Mouse (Mus musculus) 3T3-L1 (cell line): ENCODE data around the gene Rasgef1b.

Experiments
- DNase-seq: peaks from one replicate; pipeline ENCODE4 v3.0.0-alpha.2; 2015; ENCODE audit warnings: low read depth, low spot score

Rasgef1b gene

GRCm38 (mm10) chr5:99728649-99729212 lies at the start of gene Rasgef1b:
TSS of gene Rasgef1b (minus strand) at chr5:99729065.
- DNase-seq, result no peak

GRCm38 (mm10) chr5:99775342-99775741 lies 46.5 kb upstream of the Rasgef1b start:
- no peak for DNase-seq

GRCm38 (mm10) chr5:99773265-99773664 lies 44.4 kb upstream of the Rasgef1b start:
- no peak for DNase-seq

- DNase-seq, result no peak
Observed at GRCm38 (mm10) chr5:99764246-99764645, 35.4 kb upstream of the Rasgef1b start.

- DNase-seq, result no peak
Observed at GRCm38 (mm10) chr5:99758859-99759258, 30.0 kb upstream of the Rasgef1b start.

- DNase-seq, result no peak
Observed at GRCm38 (mm10) chr5:99753843-99754242, 25.0 kb upstream of the Rasgef1b start.

GRCm38 (mm10) chr5:99753368-99753767 lies 24.5 kb upstream of the Rasgef1b start:
- DNase-seq, result no peak

- DNase-seq, result no peak
Observed at GRCm38 (mm10) chr5:99752670-99753231, 23.9 kb upstream of the Rasgef1b start.

GRCm38 (mm10) chr5:99748417-99748816 lies 19.6 kb upstream of the Rasgef1b start:
- no peak for DNase-seq

GRCm38 (mm10) chr5:99746087-99746486 lies 17.2 kb upstream of the Rasgef1b start:
- DNase-seq, result no peak

GRCm38 (mm10) chr5:99742874-99743273 lies 14.0 kb upstream of the Rasgef1b start:
- DNase-seq, result no peak

- no peak for DNase-seq
Observed at GRCm38 (mm10) chr5:99742056-99742455, 13.2 kb upstream of the Rasgef1b start.

GRCm38 (mm10) chr5:99737937-99738727 lies 9.3 kb upstream of the Rasgef1b start:
- DNase-seq, result no peak

GRCm38 (mm10) chr5:99729931-99730330 lies 1.1 kb upstream of the Rasgef1b start:
- DNase-seq, result no peak

GRCm38 (mm10) chr5:99729361-99729882 lies 557 bp upstream of the Rasgef1b start:
- DNase-seq, result no peak

- DNase-seq, result no peak
Observed at GRCm38 (mm10) chr5:99728027-99728451, 826 bp downstream of the Rasgef1b start.

GRCm38 (mm10) chr5:99723941-99724340 lies 4.9 kb downstream of the Rasgef1b start:
- DNase-seq, result no peak

GRCm38 (mm10) chr5:99722310-99722709 lies 6.6 kb downstream of the Rasgef1b start:
- DNase-seq, result no peak

- no peak for DNase-seq
Observed at GRCm38 (mm10) chr5:99720554-99720953, 8.3 kb downstream of the Rasgef1b start.

GRCm38 (mm10) chr5:99717917-99718316 lies 10.9 kb downstream of the Rasgef1b start:
- no peak for DNase-seq

- no peak for DNase-seq
Observed at GRCm38 (mm10) chr5:99715281-99715744, 13.6 kb downstream of the Rasgef1b start.

- DNase-seq, result no peak
Observed at GRCm38 (mm10) chr5:99711947-99712346, 16.9 kb downstream of the Rasgef1b start.
